Mouse (Mus musculus): Measurements from ENCODE around the gene Sytl2. TPM values are rescaled to one million over a fixed set of nuclear protein-coding genes. Genes with fewer than 3 reads are reported as not detected.

The Sytl2 gene
- polyA plus RNA-seq, 1 experiment from 2014 or later: 7.1 TPM

DNA sequence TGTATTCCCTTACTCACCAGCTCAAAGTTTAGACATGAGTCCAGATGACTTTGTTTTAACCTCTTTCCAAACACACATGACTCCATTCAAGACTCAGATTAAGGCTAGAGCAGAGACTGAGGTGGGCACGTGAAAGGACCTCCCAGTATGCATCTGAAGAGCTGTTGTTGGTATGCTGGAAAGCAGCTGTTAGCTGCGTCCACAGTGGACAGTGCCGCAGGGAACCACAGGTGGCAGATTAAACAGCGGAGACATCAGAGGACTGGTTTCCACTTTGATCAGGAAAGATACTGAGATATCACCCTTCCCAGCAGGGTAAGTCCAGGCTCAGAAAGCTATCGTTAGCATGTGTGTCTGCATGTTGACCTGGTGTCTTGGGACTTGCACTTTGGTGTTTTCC is 18.1 kb downstream of the Sytl2 start:
- Histone ChIP-seq H3K9me3 (ENCODE audit: control insufficient read depth, low read length) (no peaks in the 10 kb centered on the region), H3K27ac (replicated peaks; ENCODE audit: low read depth, low read length) (no peak overlapping the region), H3K27me3 (ENCODE audit: control insufficient read depth, insufficient read depth, low read length) (no peaks in the 10 kb centered on the region), H3K4me3 (replicated peaks; ENCODE audit: low read depth, low read length) (no peak overlapping the region), H3K4me1 (ENCODE audit: control insufficient read depth, insufficient read depth, low read length) (0 out of 2 replicates have a peak, but pooled peaks cover 4% of the 10 kb centered on the region), H3K4me2 (ENCODE audit: low read length) (no peak overlapping the region), H3K9ac (replicated peaks; ENCODE audit: low read length) (no peak overlapping the region), H3K36me3 (ENCODE audit: control insufficient read depth, insufficient read depth, low read length) (no peaks in the 10 kb centered on the region)
- WGBS: 38% methylated on average over 5 of the region's 5 CpGs
- ATAC-seq (ENCODE audit: low FRiP score, low TSS enrichment) (no peak), DNase-seq (no peak)

- H3K27me3 ChIP-seq (ENCODE audit: control insufficient read depth, insufficient read depth, low read length): no peaks in the 10 kb centered on the region
- H3K9ac ChIP-seq (replicated peaks; ENCODE audit: low read length): no peak overlapping the region
- H3K4me1 ChIP-seq (ENCODE audit: control insufficient read depth, insufficient read depth, low read length): 0 out of 2 replicates have a peak, but pooled peaks cover under 1% of the 10 kb centered on the region
- H3K27ac ChIP-seq (replicated peaks; ENCODE audit: low read depth, low read length): no peak overlapping the region
- ATAC-seq (ENCODE audit: low FRiP score, low TSS enrichment) (no peak), DNase-seq (no peak)
- H3K9me3 ChIP-seq (ENCODE audit: control insufficient read depth, low read length): no peaks in the 10 kb centered on the region
- H3K4me3 ChIP-seq (replicated peaks; ENCODE audit: low read depth, low read length): no peak overlapping the region
- WGBS: 94% methylated on average over 4 of the region's 4 CpGs
- no peak overlapping the region for H3K4me2 ChIP-seq (ENCODE audit: low read length)
- no peaks in the 10 kb centered on the region for H3K36me3 ChIP-seq (ENCODE audit: control insufficient read depth, insufficient read depth, low read length)
Measured at GRCm38 (mm10) chr7:90325166-90325565, 23.1 kb downstream of the Sytl2 start.

GRCm38 (mm10) chr7:90330200-90330599 is 28.1 kb downstream of the Sytl2 start:
- Histone ChIP-seq H3K9me3 (ENCODE audit: control insufficient read depth, low read length) (no peaks in the 10 kb centered on the region), H3K9ac (replicated peaks; ENCODE audit: low read length) (no peak overlapping the region), H3K4me3 (replicated peaks; ENCODE audit: low read depth, low read length) (no peak overlapping the region), H3K36me3 (ENCODE audit: control insufficient read depth, insufficient read depth, low read length) (no peaks in the 10 kb centered on the region), H3K4me1 (ENCODE audit: control insufficient read depth, insufficient read depth, low read length) (no peaks in the 10 kb centered on the region), H3K27me3 (ENCODE audit: control insufficient read depth, insufficient read depth, low read length) (no peaks in the 10 kb centered on the region), H3K27ac (replicated peaks; ENCODE audit: low read depth, low read length) (no peak overlapping the region), H3K4me2 (ENCODE audit: low read length) (no peak overlapping the region)
- 78% methylated on average over 1 of the region's 1 CpGs for WGBS
- DNase-seq: no peak
- no peak for ATAC-seq (ENCODE audit: low FRiP score, low TSS enrichment)

DNA sequence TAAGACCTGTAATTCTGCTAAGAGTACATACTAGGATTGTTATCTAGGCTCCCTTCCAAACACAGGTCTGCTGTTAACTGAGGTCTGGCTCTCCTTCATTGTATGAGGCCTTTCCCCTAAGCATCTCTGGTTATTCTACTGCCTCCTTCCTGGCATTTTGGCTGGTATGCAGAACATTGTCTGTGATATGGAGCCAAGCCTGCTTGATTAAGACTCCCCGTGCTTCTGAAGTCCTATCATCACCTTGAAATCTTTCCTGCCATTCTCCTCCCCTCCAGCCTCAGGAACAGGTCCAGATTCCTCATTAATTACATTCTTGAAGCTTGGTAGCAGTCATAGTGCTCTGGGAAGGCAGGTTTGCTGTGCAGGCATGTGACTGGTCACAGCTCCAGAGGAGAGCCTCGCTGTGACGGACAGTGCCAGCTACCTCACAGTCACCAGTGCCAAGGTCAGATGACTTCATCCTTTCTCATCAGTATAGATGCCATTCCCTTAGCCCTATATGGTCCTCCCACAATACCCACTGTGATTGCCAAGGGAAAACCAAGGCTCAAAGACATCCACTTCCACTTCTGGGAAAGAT is 30.5 kb downstream of the Sytl2 start:
- Histone ChIP-seq H3K36me3 (ENCODE audit: control insufficient read depth, insufficient read depth, low read length) (no peaks in the 10 kb centered on the region), H3K4me1 (ENCODE audit: control insufficient read depth, insufficient read depth, low read length) (no peaks in the 10 kb centered on the region), H3K27ac (replicated peaks; ENCODE audit: low read depth, low read length) (no peak overlapping the region), H3K9ac (replicated peaks; ENCODE audit: low read length) (no peak overlapping the region), H3K27me3 (ENCODE audit: control insufficient read depth, insufficient read depth, low read length) (no peaks in the 10 kb centered on the region), H3K4me2 (ENCODE audit: low read length) (no peak overlapping the region), H3K4me3 (replicated peaks; ENCODE audit: low read depth, low read length) (no peak overlapping the region), H3K9me3 (ENCODE audit: control insufficient read depth, low read length) (no peaks in the 10 kb centered on the region)
- no peak for ATAC-seq (ENCODE audit: low FRiP score, low TSS enrichment)
- DNase-seq: no peak
- 96% methylated on average over 3 of the region's 3 CpGs for WGBS

DNA sequence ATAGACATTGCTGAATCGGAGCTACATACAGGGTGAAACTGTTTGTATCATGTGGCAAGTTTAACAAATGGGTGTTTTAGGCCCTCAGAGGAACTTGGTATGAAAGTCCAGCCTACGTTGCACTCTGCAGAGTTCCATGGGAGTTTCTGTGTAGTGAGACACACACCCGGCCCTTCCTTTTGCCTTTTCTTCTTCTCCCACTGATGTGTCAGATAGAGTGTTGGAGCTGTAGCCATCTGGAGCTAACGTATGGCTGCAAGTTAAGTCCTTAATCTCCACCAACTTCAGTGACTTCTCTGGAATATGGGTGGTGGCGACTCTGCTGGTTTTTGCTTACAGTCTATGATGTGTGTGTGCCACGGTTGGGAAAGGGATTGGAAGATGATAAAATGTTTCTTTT is 32.3 kb downstream of the Sytl2 start:
- Histone ChIP-seq H3K4me3 (replicated peaks; ENCODE audit: low read depth, low read length) (no peak overlapping the region), H3K27me3 (ENCODE audit: control insufficient read depth, insufficient read depth, low read length) (no peaks in the 10 kb centered on the region), H3K4me1 (ENCODE audit: control insufficient read depth, insufficient read depth, low read length) (no peaks in the 10 kb centered on the region), H3K36me3 (ENCODE audit: control insufficient read depth, insufficient read depth, low read length) (no peaks in the 10 kb centered on the region), H3K4me2 (ENCODE audit: low read length) (no peak overlapping the region), H3K9me3 (ENCODE audit: control insufficient read depth, low read length) (no peaks in the 10 kb centered on the region), H3K9ac (replicated peaks; ENCODE audit: low read length) (no peak overlapping the region), H3K27ac (replicated peaks; ENCODE audit: low read depth, low read length) (no peak overlapping the region)
- DNase-seq (no peak), ATAC-seq (ENCODE audit: low FRiP score, low TSS enrichment) (no peak)
- 87% methylated on average over 6 of the region's 6 CpGs for whole genome bisulfite sequencing

- no peak overlapping the region for H3K4me3 ChIP-seq (replicated peaks; ENCODE audit: low read depth, low read length)
- H3K9me3 ChIP-seq (ENCODE audit: control insufficient read depth, low read length): no peaks in the 10 kb centered on the region
- H3K4me2 ChIP-seq (ENCODE audit: low read length): no peak overlapping the region
- H3K36me3 ChIP-seq (ENCODE audit: control insufficient read depth, insufficient read depth, low read length): no peaks in the 10 kb centered on the region
- H3K4me1 ChIP-seq (ENCODE audit: control insufficient read depth, insufficient read depth, low read length): no peaks in the 10 kb centered on the region
- H3K27me3 ChIP-seq (ENCODE audit: control insufficient read depth, insufficient read depth, low read length): no peaks in the 10 kb centered on the region
- H3K27ac ChIP-seq (replicated peaks; ENCODE audit: low read depth, low read length): no peak overlapping the region
- H3K9ac ChIP-seq (replicated peaks; ENCODE audit: low read length): no peak overlapping the region
- WGBS: 96% methylated on average over 3 of the region's 3 CpGs
- DNase-seq: no peak
- no peak for ATAC-seq (ENCODE audit: low FRiP score, low TSS enrichment)
Measured at GRCm38 (mm10) chr7:90334831-90335230, 32.8 kb downstream of the Sytl2 start.

DNA sequence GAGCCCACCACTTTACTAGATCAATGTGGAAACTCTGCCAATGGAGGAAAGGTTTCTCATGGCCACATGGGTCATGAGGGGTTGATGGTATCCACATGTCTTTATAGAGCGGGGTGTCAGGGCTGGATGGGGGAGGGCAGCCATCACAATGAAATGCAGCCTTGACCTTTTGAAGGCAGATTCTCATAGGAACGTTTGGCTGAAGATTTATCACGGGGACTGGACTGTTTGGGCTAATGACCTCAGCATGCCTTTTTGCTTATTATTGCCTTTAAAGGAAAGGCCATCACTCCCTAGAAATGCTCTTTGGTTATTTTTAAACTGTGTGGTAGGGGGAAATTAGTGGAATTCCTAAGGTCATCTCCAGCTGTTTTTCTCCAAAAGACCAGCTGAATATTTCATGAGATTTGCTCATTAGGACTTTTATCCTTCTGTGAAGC is 33.7 kb downstream of the Sytl2 start:
- DNase-seq (no peak), ATAC-seq (ENCODE audit: low FRiP score, low TSS enrichment) (no peak)
- H3K36me3 ChIP-seq (ENCODE audit: control insufficient read depth, insufficient read depth, low read length): no peaks in the 10 kb centered on the region
- no peaks in the 10 kb centered on the region for H3K9me3 ChIP-seq (ENCODE audit: control insufficient read depth, low read length)
- H3K4me1 ChIP-seq (ENCODE audit: control insufficient read depth, insufficient read depth, low read length): no peaks in the 10 kb centered on the region
- no peaks in the 10 kb centered on the region for H3K27me3 ChIP-seq (ENCODE audit: control insufficient read depth, insufficient read depth, low read length)
- no peak overlapping the region for H3K4me3 ChIP-seq (replicated peaks; ENCODE audit: low read depth, low read length)
- no peak overlapping the region for H3K4me2 ChIP-seq (ENCODE audit: low read length)
- 43% methylated on average over 3 of the region's 3 CpGs for WGBS
- H3K27ac ChIP-seq (replicated peaks; ENCODE audit: low read depth, low read length): no peak overlapping the region
- no peak overlapping the region for H3K9ac ChIP-seq (replicated peaks; ENCODE audit: low read length)

GRCm38 (mm10) chr7:90341212-90341957 is 39.3 kb downstream of the Sytl2 start:
- H3K36me3 ChIP-seq (ENCODE audit: control insufficient read depth, insufficient read depth, low read length): no peaks in the 10 kb centered on the region
- no peak overlapping the region for H3K4me2 ChIP-seq (ENCODE audit: low read length)
- no peak for DNase-seq
- no peak overlapping the region for H3K4me3 ChIP-seq (replicated peaks; ENCODE audit: low read depth, low read length)
- H3K9me3 ChIP-seq (ENCODE audit: control insufficient read depth, low read length): no peaks in the 10 kb centered on the region
- WGBS: 48% methylated on average over 12 of the region's 12 CpGs
- ATAC-seq (ENCODE audit: low FRiP score, low TSS enrichment): no peak
- no peaks in the 10 kb centered on the region for H3K27me3 ChIP-seq (ENCODE audit: control insufficient read depth, insufficient read depth, low read length)
- H3K4me1 ChIP-seq (ENCODE audit: control insufficient read depth, insufficient read depth, low read length): no peaks in the 10 kb centered on the region
- no peak overlapping the region for H3K9ac ChIP-seq (replicated peaks; ENCODE audit: low read length)
- no peak overlapping the region for H3K27ac ChIP-seq (replicated peaks; ENCODE audit: low read depth, low read length)

DNA sequence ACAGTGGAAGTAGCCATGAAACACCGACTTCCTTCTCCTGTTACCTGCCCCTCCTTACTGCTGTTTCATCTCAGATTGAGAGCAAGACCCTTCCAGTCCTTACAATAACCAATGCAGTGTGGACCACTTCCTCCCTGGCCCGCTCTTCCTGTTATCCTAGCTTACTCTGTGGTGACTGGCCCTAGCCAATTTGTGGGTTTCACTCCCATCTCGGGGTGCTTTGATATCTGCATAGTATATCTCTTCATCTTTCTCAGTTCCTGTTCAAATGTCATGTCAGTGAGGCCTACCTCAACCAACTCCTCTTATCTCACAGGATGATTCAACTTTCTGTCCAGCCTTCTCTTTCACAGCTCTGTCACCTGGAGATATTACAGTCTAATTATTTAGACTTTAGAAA is 42.9 kb downstream of the Sytl2 start:
- WGBS: 78% methylated on average over 3 of the region's 3 CpGs
- ATAC-seq (ENCODE audit: low FRiP score, low TSS enrichment): no peak

More for the DNA sequence above, 42.9 kb downstream of the Sytl2 start:
- H3K36me3 ChIP-seq (ENCODE audit: control insufficient read depth, insufficient read depth, low read length): no peaks in the 10 kb centered on the region
- no peaks in the 10 kb centered on the region for H3K4me1 ChIP-seq (ENCODE audit: control insufficient read depth, insufficient read depth, low read length)
- no peak overlapping the region for H3K4me3 ChIP-seq (replicated peaks; ENCODE audit: low read depth, low read length)
- H3K27me3 ChIP-seq (ENCODE audit: control insufficient read depth, insufficient read depth, low read length): no peaks in the 10 kb centered on the region
- H3K27ac ChIP-seq (replicated peaks; ENCODE audit: low read depth, low read length): no peak overlapping the region
- DNase-seq: no peak
- H3K4me2 ChIP-seq (ENCODE audit: low read length): no peak overlapping the region
- H3K9me3 ChIP-seq (ENCODE audit: control insufficient read depth, low read length): no peaks in the 10 kb centered on the region
- H3K9ac ChIP-seq (replicated peaks; ENCODE audit: low read length): no peak overlapping the region
